Mouse (Mus musculus): Measurements from ENCODE around the gene Tymp. TPM values are rescaled to one million over a fixed set of nuclear protein-coding genes. Genes with fewer than 3 reads are reported as not detected.

Tymp gene
- polyA plus RNA-seq, 1 experiment from 2014 or later, result 2.2 TPM

GRCm38 (mm10) chr15:89372536-89372935, 4.3 kb downstream of the Tymp start:
- ATAC-seq (ENCODE audit: insufficient number of reproducible peaks, low FRiP score, low TSS enrichment, low read depth), result no peak
- no peak overlapping the region for H3K4me3 ChIP-seq (ENCODE audit: low read depth, low read length)
- no peak overlapping the region for H3K9ac ChIP-seq (ENCODE audit: low read length)
- peaks cover 14% of the 10 kb centered on the region for H3K4me1 ChIP-seq (ENCODE audit: control insufficient read depth, insufficient read depth, low read length)
- peak overlapping the region; percentile 84; the same call in 1 of the 2 replicates for H3K4me2 ChIP-seq (ENCODE audit: low read depth, severe bottlenecking)
- peaks cover 16% of the 10 kb centered on the region for H3K27me3 ChIP-seq (ENCODE audit: control insufficient read depth, insufficient read depth, low read length)
- no peak for DNase-seq (ENCODE audit: low spot score)
- 81% methylated on average over 7 of the region's 7 CpGs for WGBS
- peaks cover 35% of the 10 kb centered on the region for H3K36me3 ChIP-seq (ENCODE audit: control insufficient read depth, insufficient read depth, low read length)
- H3K9me3 ChIP-seq (ENCODE audit: control insufficient read depth, low read length), result no peaks in the 10 kb centered on the region
- no peak overlapping the region for H3K27ac ChIP-seq (replicated peaks; ENCODE audit: low read depth, low read length)

GRCm38 (mm10) chr15:89372068-89372467, 4.8 kb downstream of the Tymp start:
- peaks cover 10% of the 10 kb centered on the region for H3K4me1 ChIP-seq (ENCODE audit: control insufficient read depth, insufficient read depth, low read length)
- no peak for ATAC-seq (ENCODE audit: insufficient number of reproducible peaks, low FRiP score, low TSS enrichment, low read depth)

GRCm38 (mm10) chr15:89365141-89365551, 11.7 kb downstream of the Tymp start:
- Histone ChIP-seq H3K4me2 (ENCODE audit: low read depth, severe bottlenecking) (no peak overlapping the region), H3K9me3 (ENCODE audit: control insufficient read depth, low read length) (no peaks in the 10 kb centered on the region), H3K4me3 (ENCODE audit: low read depth, low read length) (no peak overlapping the region), H3K27ac (replicated peaks; ENCODE audit: low read depth, low read length) (no peak overlapping the region), H3K4me1 (ENCODE audit: control insufficient read depth, insufficient read depth, low read length) (no peaks in the 10 kb centered on the region), H3K9ac (ENCODE audit: low read length) (no peak overlapping the region), H3K36me3 (ENCODE audit: control insufficient read depth, insufficient read depth, low read length) (peaks cover 56% of the 10 kb centered on the region), H3K27me3 (ENCODE audit: control insufficient read depth, insufficient read depth, low read length) (no peaks in the 10 kb centered on the region)
- ATAC-seq (ENCODE audit: insufficient number of reproducible peaks, low FRiP score, low TSS enrichment, low read depth) (no peak), DNase-seq (ENCODE audit: low spot score) (no peak)
- 93% methylated on average over 4 of the region's 4 CpGs for WGBS

More at GRCm38 (mm10) chr15:89372068-89372467, 4.8 kb downstream of the Tymp start:
- no peaks in the 10 kb centered on the region for H3K9me3 ChIP-seq (ENCODE audit: control insufficient read depth, low read length)
- no peak overlapping the region for H3K4me3 ChIP-seq (ENCODE audit: low read depth, low read length)
- no peak overlapping the region for H3K4me2 ChIP-seq (ENCODE audit: low read depth, severe bottlenecking)
- H3K27ac ChIP-seq (replicated peaks; ENCODE audit: low read depth, low read length), result no peak overlapping the region
- H3K27me3 ChIP-seq (ENCODE audit: control insufficient read depth, insufficient read depth, low read length), result peaks cover 11% of the 10 kb centered on the region
- WGBS, result 91% methylated on average over 13 of the region's 13 CpGs
- H3K9ac ChIP-seq (ENCODE audit: low read length), result no peak overlapping the region
- peaks cover 35% of the 10 kb centered on the region for H3K36me3 ChIP-seq (ENCODE audit: control insufficient read depth, insufficient read depth, low read length)
- DNase-seq (ENCODE audit: low spot score), result no peak

GRCm38 (mm10) chr15:89363051-89363450, 13.8 kb downstream of the Tymp start:
- Histone ChIP-seq H3K36me3 (ENCODE audit: control insufficient read depth, insufficient read depth, low read length) (peaks cover 41% of the 10 kb centered on the region), H3K9ac (ENCODE audit: low read length) (no peak overlapping the region), H3K27ac (replicated peaks; ENCODE audit: low read depth, low read length) (no peak overlapping the region), H3K4me2 (ENCODE audit: low read depth, severe bottlenecking) (no peak overlapping the region), H3K4me1 (ENCODE audit: control insufficient read depth, insufficient read depth, low read length) (no peaks in the 10 kb centered on the region), H3K4me3 (ENCODE audit: low read depth, low read length) (no peak overlapping the region), H3K27me3 (ENCODE audit: control insufficient read depth, insufficient read depth, low read length) (no peaks in the 10 kb centered on the region), H3K9me3 (ENCODE audit: control insufficient read depth, low read length) (no peaks in the 10 kb centered on the region)
- WGBS, result 90% methylated on average over 7 of the region's 7 CpGs
- ATAC-seq (ENCODE audit: insufficient number of reproducible peaks, low FRiP score, low TSS enrichment, low read depth) (no peak), DNase-seq (ENCODE audit: low spot score) (no peak)

GRCm38 (mm10) chr15:89358784-89359183, 18.1 kb downstream of the Tymp start:
- WGBS, result 89% methylated on average over 3 of the region's 3 CpGs
- ATAC-seq (ENCODE audit: insufficient number of reproducible peaks, low FRiP score, low TSS enrichment, low read depth) (no peak), DNase-seq (ENCODE audit: low spot score) (no peak)
- no peak overlapping the region for H3K4me3 ChIP-seq (ENCODE audit: low read depth, low read length)
- H3K27me3 ChIP-seq (ENCODE audit: control insufficient read depth, insufficient read depth, low read length), result no peaks in the 10 kb centered on the region
- peaks cover 15% of the 10 kb centered on the region for H3K36me3 ChIP-seq (ENCODE audit: control insufficient read depth, insufficient read depth, low read length)
- peaks cover 8% of the 10 kb centered on the region; the same call in 1 of the 2 replicates for H3K4me1 ChIP-seq (ENCODE audit: control insufficient read depth, insufficient read depth, low read length)
- H3K27ac ChIP-seq (replicated peaks; ENCODE audit: low read depth, low read length), result no peak overlapping the region
- H3K4me2 ChIP-seq (ENCODE audit: low read depth, severe bottlenecking), result no peak overlapping the region
- H3K9ac ChIP-seq (ENCODE audit: low read length), result no peak overlapping the region
- H3K9me3 ChIP-seq (ENCODE audit: control insufficient read depth, low read length), result no peaks in the 10 kb centered on the region

GRCm38 (mm10) chr15:89356372-89356771, 20.5 kb downstream of the Tymp start:
- Histone ChIP-seq H3K4me1 (ENCODE audit: control insufficient read depth, insufficient read depth, low read length) (peaks cover 8% of the 10 kb centered on the region; the same call in 1 of the 2 replicates), H3K9me3 (ENCODE audit: control insufficient read depth, low read length) (no peaks in the 10 kb centered on the region), H3K27ac (replicated peaks; ENCODE audit: low read depth, low read length) (peak overlapping the region; percentile 73; the same call in 1 of the 2 replicates), H3K27me3 (ENCODE audit: control insufficient read depth, insufficient read depth, low read length) (no peaks in the 10 kb centered on the region), H3K9ac (ENCODE audit: low read length) (peak overlapping the region; percentile 81), H3K4me3 (ENCODE audit: low read depth, low read length) (peak overlapping the region; percentile 86), H3K36me3 (ENCODE audit: control insufficient read depth, insufficient read depth, low read length) (peaks cover 14% of the 10 kb centered on the region), H3K4me2 (ENCODE audit: low read depth, severe bottlenecking) (peak overlapping the region; percentile 54)
- ATAC-seq (ENCODE audit: insufficient number of reproducible peaks, low FRiP score, low TSS enrichment, low read depth) (peak; percentile 82), DNase-seq (ENCODE audit: low spot score) (peak; percentile 93)
- under 1% methylated on average over 15 of the region's 15 CpGs for WGBS

- Histone ChIP-seq H3K4me2 (ENCODE audit: low read depth, severe bottlenecking) (peak within 1 kb of the TSS; percentile 75), H3K27ac (replicated peaks; ENCODE audit: low read depth, low read length) (peak within 1 kb of the TSS; percentile 73), H3K4me1 (ENCODE audit: control insufficient read depth, insufficient read depth, low read length) (peaks cover 8% of the 10 kb centered on the region; the same call in 1 of the 2 replicates), H3K9ac (ENCODE audit: low read length) (peak within 1 kb of the TSS; percentile 81), H3K9me3 (ENCODE audit: control insufficient read depth, low read length) (no peaks in the 10 kb centered on the region), H3K27me3 (ENCODE audit: control insufficient read depth, insufficient read depth, low read length) (no peaks in the 10 kb centered on the region), H3K4me3 (ENCODE audit: low read depth, low read length) (peak within 1 kb of the TSS; percentile 86), H3K36me3 (ENCODE audit: control insufficient read depth, insufficient read depth, low read length) (peaks cover 14% of the 10 kb centered on the region)
- DNase-seq (ENCODE audit: low spot score) (peak; percentile 98), ATAC-seq (ENCODE audit: insufficient number of reproducible peaks, low FRiP score, low TSS enrichment, low read depth) (peak; percentile 90)
- WGBS, result under 1% methylated on average over 63 of the region's 64 CpGs
These were observed 21.3 kb downstream of the Tymp start, which contains the start of the genes Lmf2 and Ncaph2 for GRCm38 (mm10) chr15:89355241-89356187. Gene Lmf2 (minus strand): TSS chr15:89355659. Gene Ncaph2 (plus strand): TSS chr15:89355719.

- ATAC-seq (ENCODE audit: insufficient number of reproducible peaks, low FRiP score, low TSS enrichment, low read depth) (no peak), DNase-seq (ENCODE audit: low spot score) (no peak)
- Histone ChIP-seq H3K4me3 (ENCODE audit: low read depth, low read length) (peak overlapping the region; percentile 86), H3K4me1 (ENCODE audit: control insufficient read depth, insufficient read depth, low read length) (peaks cover 8% of the 10 kb centered on the region; the same call in 1 of the 2 replicates), H3K27ac (replicated peaks; ENCODE audit: low read depth, low read length) (no peak overlapping the region), H3K36me3 (ENCODE audit: control insufficient read depth, insufficient read depth, low read length) (peaks cover 15% of the 10 kb centered on the region), H3K4me2 (ENCODE audit: low read depth, severe bottlenecking) (peak overlapping the region; percentile 75), H3K9me3 (ENCODE audit: control insufficient read depth, low read length) (no peaks in the 10 kb centered on the region), H3K27me3 (ENCODE audit: control insufficient read depth, insufficient read depth, low read length) (no peaks in the 10 kb centered on the region), H3K9ac (ENCODE audit: low read length) (peak overlapping the region; percentile 81)
- 84% methylated on average over 7 of the region's 7 CpGs for WGBS
These were observed 22.4 kb downstream of the Tymp start for GRCm38 (mm10) chr15:89354455-89354854.
